Mouse (Mus musculus) neural tube, embryonic 15.5 days (tissue): ENCODE measurements around the gene Bloc1s4. TPM values are rescaled to one million over a fixed set of nuclear protein-coding genes. Genes with fewer than 3 reads are reported as not detected.

Experiments used
- ATAC-seq: fragments of 200-750 bp; cut with Nextera tagmentation; 2 replicates; pipeline ENCODE4 v1.8.0; 2017; ENCODE audit warnings: mild to moderate bottlenecking, moderate TSS enrichment, moderate library complexity; ENCODE audit not compliant: low FRiP score
- H3K27ac ChIP-seq: fragments of 300-500 bp; sonication (generic); replicated peaks from 2 replicates; pipeline ENCODE4 v1.5.1; 2015; ENCODE audit warnings: mild to moderate bottlenecking, inconsistent platforms
- H3K27me3 ChIP-seq: fragments of 300-500 bp; sonication (generic); replicated peaks from 2 replicates; pipeline ENCODE4 v1.6.1; 2015; ENCODE audit warnings: inconsistent platforms
- H3K36me3 ChIP-seq: fragments of 300-500 bp; sonication (generic); 2 replicates; pipeline ENCODE4 v1.6.1; 2015; ENCODE audit warnings: inconsistent platforms
- H3K4me1 ChIP-seq: fragments of 300-500 bp; sonication (generic); 2 replicates; pipeline ENCODE4 v1.6.1; 2015; ENCODE audit warnings: inconsistent platforms
- H3K4me2 ChIP-seq: fragments of 300-500 bp; sonication (generic); 2 replicates; pipeline ENCODE4 v1.6.1; 2015; ENCODE audit warnings: inconsistent platforms, mild to moderate bottlenecking, moderate library complexity
- H3K4me3 ChIP-seq: fragments of 300-500 bp; sonication (generic); replicated peaks from 2 replicates; pipeline ENCODE4 v1.5.1; 2015; ENCODE audit warnings: mild to moderate bottlenecking, inconsistent platforms
- H3K9ac ChIP-seq: fragments of 300-500 bp; sonication (generic); replicated peaks from 2 replicates; pipeline ENCODE4 v1.6.1; 2015; ENCODE audit warnings: mild to moderate bottlenecking, inconsistent platforms
- H3K9me3 ChIP-seq: fragments of 300-500 bp; sonication (generic); replicated peaks from 2 replicates; pipeline ENCODE4 v1.6.1; 2016; ENCODE audit warnings: inconsistent platforms
- WGBS: fragments of 180-500 bp; shearing (Covaris S2); methylation state at CpG from one replicate; pipeline ENCODE4 v1.1.7; 2015; ENCODE audit warnings: mixed read lengths; 5-methylcytosine and 5-hydroxymethylcytosine counted together
- polyA plus RNA-seq: library from polyadenylated mRNA; unstranded; fragments of >200 nt; fragmentation: Nextera tagmentation; extraction: Ambion mirVana; gene quantifications from 2 replicates; pipeline ENCODE4 v1.2.1, GENCODE M21; 2015

Gene Bloc1s4
- polyA plus RNA-seq, 1 experiment from 2014 or later, result 30.0 TPM

- Histone ChIP-seq H3K36me3 (no peaks in the 10 kb centered on the region), H3K9me3 (no peaks in the 10 kb centered on the region), H3K4me2 (no peak overlapping the region), H3K4me1 (no peaks in the 10 kb centered on the region; the same call in 1 of the 2 replicates), H3K4me3 (no peak overlapping the region), H3K9ac (no peak overlapping the region), H3K27me3 (0 out of 2 replicates have a peak, but pooled peaks cover 3% of the 10 kb centered on the region), H3K27ac (peak overlapping the region; percentile 60)
- ATAC-seq, result peak; percentile 83
- WGBS, result 65% methylated on average over 16 of the region's 16 CpGs
Measured at GRCm38 (mm10) chr5:36738799-36739615, 9.4 kb downstream of the Bloc1s4 start.

- Histone ChIP-seq H3K4me1 (no peaks in the 10 kb centered on the region; the same call in 1 of the 2 replicates), H3K36me3 (no peaks in the 10 kb centered on the region), H3K27me3 (peaks cover 3% of the 10 kb centered on the region; the same call in 1 of the 2 replicates), H3K9ac (no peak overlapping the region), H3K4me2 (no peak overlapping the region), H3K27ac (no peak overlapping the region), H3K4me3 (no peak overlapping the region), H3K9me3 (no peaks in the 10 kb centered on the region)
- 62% methylated on average over 4 of the region's 4 CpGs for WGBS
- no peak for ATAC-seq
Measured at GRCm38 (mm10) chr5:36737765-36738164, 10.7 kb downstream of the Bloc1s4 start.

- H3K4me1 ChIP-seq, result no peaks in the 10 kb centered on the region
- no peak overlapping the region for H3K4me2 ChIP-seq
- no peaks in the 10 kb centered on the region for H3K36me3 ChIP-seq
- H3K9ac ChIP-seq, result no peak overlapping the region
- H3K4me3 ChIP-seq, result no peak overlapping the region
- 79% methylated on average over 8 of the region's 8 CpGs for WGBS
- no peaks in the 10 kb centered on the region for H3K9me3 ChIP-seq
- peaks cover 3% of the 10 kb centered on the region; the same call in 1 of the 2 replicates for H3K27me3 ChIP-seq
- H3K27ac ChIP-seq, result no peak overlapping the region
- no peak for ATAC-seq
Measured at GRCm38 (mm10) chr5:36736009-36736408, 12.4 kb downstream of the Bloc1s4 start.

GRCm38 (mm10) chr5:36735106-36735505, 13.3 kb downstream of the Bloc1s4 start:
- Histone ChIP-seq H3K27ac (no peak overlapping the region), H3K4me2 (no peak overlapping the region), H3K4me3 (no peak overlapping the region), H3K4me1 (no peaks in the 10 kb centered on the region), H3K27me3 (peaks cover 3% of the 10 kb centered on the region; the same call in 1 of the 2 replicates), H3K9me3 (no peaks in the 10 kb centered on the region), H3K36me3 (no peaks in the 10 kb centered on the region), H3K9ac (no peak overlapping the region)
- no peak for ATAC-seq
- 88% methylated on average over 6 of the region's 6 CpGs for WGBS

- H3K9me3 ChIP-seq, result no peaks in the 10 kb centered on the region
- peaks cover 3% of the 10 kb centered on the region; the same call in 1 of the 2 replicates for H3K27me3 ChIP-seq
- WGBS, result 80% methylated on average over 3 of the region's 3 CpGs
- no peak overlapping the region for H3K27ac ChIP-seq
- ATAC-seq, result no peak
- no peaks in the 10 kb centered on the region for H3K36me3 ChIP-seq
- no peak overlapping the region for H3K4me3 ChIP-seq
- no peaks in the 10 kb centered on the region for H3K4me1 ChIP-seq
- H3K4me2 ChIP-seq, result no peak overlapping the region
- H3K9ac ChIP-seq, result no peak overlapping the region
Measured at GRCm38 (mm10) chr5:36733405-36733804, 15.0 kb downstream of the Bloc1s4 start.

- H3K27me3 ChIP-seq, result peaks cover 3% of the 10 kb centered on the region; the same call in 1 of the 2 replicates
- no peaks in the 10 kb centered on the region for H3K4me1 ChIP-seq
- H3K27ac ChIP-seq, result no peak overlapping the region
- H3K9ac ChIP-seq, result no peak overlapping the region
- no peaks in the 10 kb centered on the region for H3K36me3 ChIP-seq
- 81% methylated on average over 7 of the region's 7 CpGs for WGBS
- H3K9me3 ChIP-seq, result no peaks in the 10 kb centered on the region
- H3K4me3 ChIP-seq, result no peak overlapping the region
- no peak overlapping the region for H3K4me2 ChIP-seq
- no peak for ATAC-seq
Measured at GRCm38 (mm10) chr5:36731901-36732652, 16.4 kb downstream of the Bloc1s4 start.

GRCm38 (mm10) chr5:36730689-36731088, 17.8 kb downstream of the Bloc1s4 start:
- Histone ChIP-seq H3K4me1 (no peaks in the 10 kb centered on the region), H3K4me3 (no peak overlapping the region), H3K9me3 (no peaks in the 10 kb centered on the region), H3K27me3 (peaks cover 3% of the 10 kb centered on the region; the same call in 1 of the 2 replicates), H3K27ac (no peak overlapping the region), H3K9ac (no peak overlapping the region), H3K36me3 (no peaks in the 10 kb centered on the region), H3K4me2 (no peak overlapping the region)
- WGBS, result 69% methylated on average over 3 of the region's 3 CpGs
- ATAC-seq, result no peak

- no peak overlapping the region for H3K4me3 ChIP-seq
- no peak overlapping the region for H3K27ac ChIP-seq
- no peaks in the 10 kb centered on the region for H3K4me1 ChIP-seq
- H3K4me2 ChIP-seq, result no peak overlapping the region
- 95% methylated on average over 2 of the region's 2 CpGs for WGBS
- no peaks in the 10 kb centered on the region for H3K9me3 ChIP-seq
- H3K9ac ChIP-seq, result no peak overlapping the region
- no peak for ATAC-seq
- no peaks in the 10 kb centered on the region for H3K36me3 ChIP-seq
- no peaks in the 10 kb centered on the region; the same call in 1 of the 2 replicates for H3K27me3 ChIP-seq
Measured at GRCm38 (mm10) chr5:36729923-36730322, 18.5 kb downstream of the Bloc1s4 start.

GRCm38 (mm10) chr5:36729086-36729473, 19.4 kb downstream of the Bloc1s4 start:
- H3K9ac ChIP-seq, result no peak overlapping the region
- no peaks in the 10 kb centered on the region for H3K36me3 ChIP-seq
- 84% methylated on average over 4 of the region's 4 CpGs for WGBS
- no peak for ATAC-seq
- H3K9me3 ChIP-seq, result no peaks in the 10 kb centered on the region
- no peaks in the 10 kb centered on the region; the same call in 1 of the 2 replicates for H3K27me3 ChIP-seq
- no peak overlapping the region for H3K4me2 ChIP-seq
- H3K4me3 ChIP-seq, result no peak overlapping the region
- H3K4me1 ChIP-seq, result no peaks in the 10 kb centered on the region
- no peak overlapping the region for H3K27ac ChIP-seq

- H3K9me3 ChIP-seq, result no peaks in the 10 kb centered on the region
- no peak for ATAC-seq
- no peaks in the 10 kb centered on the region for H3K4me1 ChIP-seq
- no peaks in the 10 kb centered on the region for H3K36me3 ChIP-seq
- no peak overlapping the region for H3K27ac ChIP-seq
- no peak overlapping the region for H3K4me3 ChIP-seq
- no peaks in the 10 kb centered on the region; the same call in 1 of the 2 replicates for H3K27me3 ChIP-seq
- WGBS, result 79% methylated on average over 8 of the region's 8 CpGs
- no peak overlapping the region for H3K4me2 ChIP-seq
- H3K9ac ChIP-seq, result no peak overlapping the region
Measured at GRCm38 (mm10) chr5:36728403-36729085, 19.9 kb downstream of the Bloc1s4 start.

GRCm38 (mm10) chr5:36727776-36728175, 20.7 kb downstream of the Bloc1s4 start:
- ATAC-seq, result no peak

More at GRCm38 (mm10) chr5:36727776-36728175, 20.7 kb downstream of the Bloc1s4 start:
- Histone ChIP-seq H3K27ac (no peak overlapping the region), H3K4me2 (no peak overlapping the region), H3K4me3 (no peak overlapping the region), H3K9ac (no peak overlapping the region), H3K9me3 (no peaks in the 10 kb centered on the region), H3K4me1 (no peaks in the 10 kb centered on the region), H3K27me3 (no peaks in the 10 kb centered on the region), H3K36me3 (no peaks in the 10 kb centered on the region)
- 79% methylated on average over 7 of the region's 7 CpGs for WGBS
